In the genomic region with DNA sequence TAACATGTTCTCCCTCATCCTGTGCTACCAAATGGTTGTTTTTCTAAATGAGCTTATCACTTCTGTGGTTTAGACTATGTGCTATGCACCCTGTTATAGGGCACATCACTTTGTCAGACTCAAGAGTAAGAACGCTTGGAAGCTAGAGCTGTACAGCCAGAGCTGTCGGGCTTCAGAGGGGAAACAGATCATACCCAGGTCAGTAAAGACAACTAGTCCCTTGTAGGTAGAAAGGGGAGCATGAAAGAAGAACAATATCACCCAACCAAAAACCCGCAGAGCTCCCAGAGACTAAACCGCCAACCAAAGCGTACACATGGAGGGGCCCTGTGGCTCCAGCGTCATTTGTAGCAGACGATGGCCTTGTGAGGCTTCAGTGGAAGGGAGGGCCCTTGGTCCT, we compare ENCODE assay signal across 20 mouse cellular contexts.
DNase-seq lines count a peak whose midpoint lies in the region; ATAC-seq and TF ChIP-seq lines count a peak whose summit lies in the region.
"Had no signal": no experiment of that assay in that cellular context is flagged by ENCODE, and none has a peak within 500 bp of the region (broad histone marks: within the 10 kb centered on the region; RNA-seq: fewer than 3 reads in every experiment).

No protein-coding gene starts in this region.

- H3K27ac ChIP-seq in cerebellum, adult 2 months (ENCODE audit: insufficient read depth, low read length) = peak overlapping the region; percentile 67
- no peak overlapping the region for H3K27ac ChIP-seq in hindbrain, postnatal 0 days
- no peak overlapping the region for H3K27ac ChIP-seq in midbrain, embryonic 16.5 days (ENCODE audit: low read length)
- H3K27ac ChIP-seq: heart, embryonic 15.5 days; hindbrain, embryonic 14.5 days; limb, embryonic 12.5 days; liver, embryonic 12.5 days had no signal

- H3K9ac ChIP-seq in hindbrain, postnatal 0 days (replicated peaks; ENCODE audit: low read length) = no peak overlapping the region
- H3K9ac ChIP-seq in midbrain, embryonic 16.5 days (ENCODE audit: low read depth, low read length) = no peak overlapping the region
- H3K9ac ChIP-seq: heart, embryonic 15.5 days; hindbrain, embryonic 14.5 days; limb, embryonic 12.5 days; liver, embryonic 12.5 days had no signal

- H3K36me3 ChIP-seq in hindbrain, postnatal 0 days (ENCODE audit: insufficient read depth, low read length) = no peaks in the 10 kb centered on the region
- no peaks in the 10 kb centered on the region for H3K36me3 ChIP-seq in midbrain, embryonic 16.5 days (ENCODE audit: control insufficient read depth, insufficient read depth, low read length)
- H3K36me3 ChIP-seq: heart, embryonic 15.5 days; limb, embryonic 12.5 days; liver, embryonic 12.5 days had no signal

- H3K4me2 ChIP-seq in hindbrain, postnatal 0 days (ENCODE audit: low read depth, low read length) = no peak overlapping the region
- H3K4me2 ChIP-seq in midbrain, embryonic 16.5 days (ENCODE audit: low read length) = no peak overlapping the region
- H3K4me2 ChIP-seq: heart, embryonic 15.5 days; hindbrain, embryonic 14.5 days; limb, embryonic 12.5 days; liver, embryonic 12.5 days; midbrain, embryonic 11.5 days had no signal

- no peaks in the 10 kb centered on the region for H3K27me3 ChIP-seq in cerebellum, adult 2 months (ENCODE audit: control insufficient read depth, insufficient read depth, low read length)
- no peaks in the 10 kb centered on the region for H3K27me3 ChIP-seq in hindbrain, postnatal 0 days (ENCODE audit: insufficient read depth, low read length)
- H3K27me3 ChIP-seq in midbrain, embryonic 16.5 days (ENCODE audit: control insufficient read depth, insufficient read depth, low read depth, low read length) = no peaks in the 10 kb centered on the region
- H3K27me3 ChIP-seq: heart, embryonic 15.5 days; limb, embryonic 12.5 days; liver, embryonic 12.5 days had no signal

- DNase-seq in cerebellum, postnatal 4 days (ENCODE audit: low spot score in 2 of 2) = no peak
- DNase-seq in MN1 (ENCODE audit: low spot score) = peak; percentile 5
- peak; percentile 54 to 68 for DNase-seq in cerebellum, adult 2 months
- peak; percentile 57 to 70 for DNase-seq in cerebellum, postnatal 25 days
- no peak for DNase-seq in hindbrain, postnatal 0 days (ENCODE audit: low spot score)
- DNase-seq in kidney, postnatal 14 days = no peak
- DNase-seq: adrenal gland, postnatal 10 days; heart, postnatal 4 days; kidney, adult 2 months; kidney, postnatal 10 days; lung, adult 18-20 months; lung, postnatal 10 days; thymus, postnatal 14 days had no signal

- H3K4me1 ChIP-seq in cerebellum, adult 2 months (ENCODE audit: control insufficient read depth, insufficient read depth, low read length) = peaks cover 4% of the 10 kb centered on the region; the same call in 1 of the 2 replicates
- no peaks in the 10 kb centered on the region for H3K4me1 ChIP-seq in hindbrain, postnatal 0 days (ENCODE audit: insufficient read depth, low read length)
- H3K4me1 ChIP-seq in midbrain, embryonic 16.5 days (ENCODE audit: control insufficient read depth, insufficient read depth, low read length) = no peaks in the 10 kb centered on the region
- H3K4me1 ChIP-seq: heart, embryonic 15.5 days; limb, embryonic 12.5 days; liver, embryonic 12.5 days had no signal

- H3K9me3 ChIP-seq in hindbrain, postnatal 0 days (ENCODE audit: low read length) = no peaks in the 10 kb centered on the region
- no peaks in the 10 kb centered on the region for H3K9me3 ChIP-seq in midbrain, embryonic 16.5 days (replicated peaks; ENCODE audit: control insufficient read depth, low read length, poor library complexity, severe bottlenecking)
- H3K9me3 ChIP-seq: heart, embryonic 15.5 days; limb, embryonic 12.5 days; liver, embryonic 12.5 days had no signal

- peak; percentile 56 for ATAC-seq in cerebellum, adult (ENCODE audit: insufficient number of reproducible peaks, low FRiP score, low TSS enrichment)
- no peak for ATAC-seq in hindbrain, postnatal 0 days
- ATAC-seq in midbrain, embryonic 16.5 days = no peak
- ATAC-seq: liver, embryonic 12.5 days had no signal

- no peak; the same call in 1 of the 2 replicates for TF ChIP-seq POLR2A in cerebellum, adult 2 months (IDR thresholded peaks at IDR 0.05; ENCODE audit: borderline replicate concordance, insufficient read depth, low read length)

- WGBS in cerebellum, adult 2 months = 33% methylated on average over 7 of the region's 7 CpGs
- 81% methylated on average over 7 of the region's 7 CpGs for WGBS in hindbrain, postnatal 0 days
- 80% methylated on average over 7 of the region's 7 CpGs for WGBS in midbrain, embryonic 16.5 days

- H3K4me3 ChIP-seq in cerebellum, adult 2 months (replicated peaks; ENCODE audit: insufficient read depth, low read depth, low read length) = no peak overlapping the region
- H3K4me3 ChIP-seq in hindbrain, postnatal 0 days (ENCODE audit: low read length) = no peak overlapping the region
- H3K4me3 ChIP-seq in midbrain, embryonic 16.5 days (ENCODE audit: low read depth, low read length) = no peak overlapping the region
- H3K4me3 ChIP-seq: heart, embryonic 15.5 days; limb, embryonic 12.5 days; liver, embryonic 12.5 days had no signal

- no peak for TF ChIP-seq CTCF in cerebellum, adult 2 months (IDR thresholded peaks at IDR 0.05; ENCODE audit: borderline replicate concordance, insufficient read depth, low read depth, low read length)
- TF ChIP-seq CTCF in hindbrain, postnatal 0 days (IDR thresholded peaks at IDR 0.05; ENCODE audit: low read depth) = no peak

Comparison
In these comparisons a context has a peak if more than half of its experiments do, and no peak if none do; other contexts are left out.
1. DNase-seq: peak in MN1 (single experiment), cerebellum, adult 2 months (2 of 2) and cerebellum, postnatal 25 days (2 of 2); none in cerebellum, postnatal 4 days (0 of 2), hindbrain, postnatal 0 days (single experiment) and kidney, postnatal 14 days (single experiment).